Mouse (Mus musculus) forebrain, embryonic 16.5 days (tissue): ENCODE results near the gene Itpr2. TPM values are rescaled to one million over a fixed set of nuclear protein-coding genes. Genes with fewer than 3 reads are reported as not detected.

ENCODE experiments used
- ATAC-seq: fragments of 200-750 bp; cut with Nextera tagmentation; 2 replicates; pipeline ENCODE4 v1.8.0; 2017; ENCODE audit warnings: mild to moderate bottlenecking, moderate library complexity
- H3K27ac ChIP-seq: fragments of 300-500 bp; sonication (generic); 2 replicates; pipeline ENCODE4 v1.5.1; 2014; ENCODE audit warnings: low read length, control low read depth
- H3K27me3 ChIP-seq: fragments of 300-500 bp; sonication (generic); replicated peaks from 2 replicates; pipeline ENCODE4 v1.6.1; 2014; ENCODE audit warnings: low read length; ENCODE audit not compliant: control insufficient read depth, insufficient read depth
- H3K36me3 ChIP-seq: fragments of 300-500 bp; sonication (generic); 2 replicates; pipeline ENCODE4 v1.6.1; 2014; ENCODE audit not compliant: control insufficient read depth, insufficient read depth
- H3K4me1 ChIP-seq: fragments of 300-500 bp; sonication (generic); replicated peaks from 2 replicates; pipeline ENCODE4 v1.6.1; 2014; ENCODE audit warnings: low read length; ENCODE audit not compliant: control insufficient read depth, insufficient read depth
- H3K4me2 ChIP-seq: fragments of 300-500 bp; sonication (generic); 2 replicates; pipeline ENCODE4 v1.6.1; 2014; ENCODE audit warnings: mild to moderate bottlenecking, low read length, control low read depth
- H3K4me3 ChIP-seq: fragments of 300-500 bp; sonication (generic); replicated peaks from 2 replicates; pipeline ENCODE4 v1.5.1; 2014; ENCODE audit warnings: mild to moderate bottlenecking, low read length, control low read depth
- H3K9ac ChIP-seq: fragments of 300-500 bp; sonication (generic); replicated peaks from 2 replicates; pipeline ENCODE4 v1.6.1; 2014; ENCODE audit warnings: low read depth, low read length, control low read depth
- H3K9me3 ChIP-seq: fragments of 300-500 bp; sonication (generic); 2 replicates; pipeline ENCODE4 v1.6.1; 2016; ENCODE audit warnings: low read length; ENCODE audit not compliant: control insufficient read depth
- WGBS: fragments of 180-500 bp; shearing (Covaris S2); extraction: QIAGEN DNeasy Blood & Tissue Kit; methylation state at CpG from one replicate; pipeline ENCODE4 v1.1.7; 2014; 5-methylcytosine and 5-hydroxymethylcytosine counted together
- polyA plus RNA-seq: library from polyadenylated mRNA; unstranded; fragments of >200 nt; fragmentation: Nextera tagmentation; extraction: Ambion mirVana; gene quantifications from 2 replicates; pipeline ENCODE4 v1.2.1, GENCODE M21; 2015

Itpr2 gene
- polyA plus RNA-seq, 1 experiment from 2014 or later: 4.7 TPM

- Histone ChIP-seq H3K27me3 (no peaks in the 10 kb centered on the region), H3K9ac (no peak overlapping the region), H3K4me1 (peaks cover 14% of the 10 kb centered on the region; the same call in 1 of the 2 replicates), H3K4me3 (no peak overlapping the region), H3K36me3 (no peaks in the 10 kb centered on the region), H3K9me3 (no peaks in the 10 kb centered on the region), H3K27ac (no peak overlapping the region), H3K4me2 (no peak overlapping the region)
- 68% methylated on average over 8 of the region's 8 CpGs for WGBS
- no peak for ATAC-seq
Measured at GRCm38 (mm10) chr6:146133921-146134320, 368.1 kb downstream of the Itpr2 start.

- Histone ChIP-seq H3K4me2 (no peak overlapping the region), H3K27ac (no peak overlapping the region), H3K4me3 (no peak overlapping the region), H3K9me3 (no peaks in the 10 kb centered on the region), H3K36me3 (no peaks in the 10 kb centered on the region), H3K27me3 (no peaks in the 10 kb centered on the region), H3K9ac (no peak overlapping the region), H3K4me1 (peaks cover 5% of the 10 kb centered on the region; the same call in 1 of the 2 replicates)
- no peak for ATAC-seq
- 67% methylated on average over 7 of the region's 7 CpGs for WGBS
Measured at GRCm38 (mm10) chr6:146129066-146129465, 373.0 kb downstream of the Itpr2 start.

GRCm38 (mm10) chr6:146126823-146127681 lies 375.0 kb downstream of the Itpr2 start:
- H3K4me3 ChIP-seq: no peak overlapping the region
- 58% methylated on average over 12 of the region's 12 CpGs for WGBS
- no peak overlapping the region for H3K27ac ChIP-seq
- peaks cover 5% of the 10 kb centered on the region; the same call in 1 of the 2 replicates for H3K4me1 ChIP-seq
- no peak overlapping the region for H3K9ac ChIP-seq
- no peaks in the 10 kb centered on the region for H3K36me3 ChIP-seq
- ATAC-seq: 0 out of 2 replicates have a peak, but pooled peaks have one; percentile 12
- H3K4me2 ChIP-seq: no peak overlapping the region
- H3K27me3 ChIP-seq: no peaks in the 10 kb centered on the region
- H3K9me3 ChIP-seq: no peaks in the 10 kb centered on the region

GRCm38 (mm10) chr6:146125621-146126020 lies 376.4 kb downstream of the Itpr2 start:
- H3K4me3 ChIP-seq: no peak overlapping the region
- H3K4me1 ChIP-seq: peaks cover 5% of the 10 kb centered on the region; the same call in 1 of the 2 replicates
- no peak overlapping the region for H3K4me2 ChIP-seq
- H3K27ac ChIP-seq: no peak overlapping the region
- H3K36me3 ChIP-seq: no peaks in the 10 kb centered on the region
- 77% methylated on average over 1 of the region's 1 CpGs for WGBS
- H3K27me3 ChIP-seq: no peaks in the 10 kb centered on the region
- ATAC-seq: no peak
- H3K9me3 ChIP-seq: no peaks in the 10 kb centered on the region
- H3K9ac ChIP-seq: no peak overlapping the region

GRCm38 (mm10) chr6:146124479-146124878 lies 377.5 kb downstream of the Itpr2 start:
- Histone ChIP-seq H3K4me1 (peaks cover 5% of the 10 kb centered on the region; the same call in 1 of the 2 replicates), H3K9ac (no peak overlapping the region), H3K4me2 (no peak overlapping the region), H3K27me3 (no peaks in the 10 kb centered on the region), H3K36me3 (no peaks in the 10 kb centered on the region), H3K4me3 (no peak overlapping the region), H3K27ac (no peak overlapping the region), H3K9me3 (no peaks in the 10 kb centered on the region)
- WGBS: 83% methylated on average over 3 of the region's 3 CpGs
- ATAC-seq: no peak

GRCm38 (mm10) chr6:146123656-146124055 lies 378.4 kb downstream of the Itpr2 start:
- no peak for ATAC-seq
- H3K27ac ChIP-seq: no peak overlapping the region
- no peaks in the 10 kb centered on the region for H3K36me3 ChIP-seq
- H3K4me1 ChIP-seq: peaks cover 5% of the 10 kb centered on the region; the same call in 1 of the 2 replicates
- 88% methylated on average over 4 of the region's 4 CpGs for WGBS
- no peaks in the 10 kb centered on the region for H3K9me3 ChIP-seq
- no peaks in the 10 kb centered on the region for H3K27me3 ChIP-seq
- no peak overlapping the region for H3K4me2 ChIP-seq
- no peak overlapping the region for H3K4me3 ChIP-seq
- no peak overlapping the region for H3K9ac ChIP-seq

- no peak overlapping the region for H3K27ac ChIP-seq
- no peaks in the 10 kb centered on the region for H3K36me3 ChIP-seq
- ATAC-seq: no peak
- 93% methylated on average over 6 of the region's 6 CpGs for WGBS
- no peaks in the 10 kb centered on the region for H3K9me3 ChIP-seq
- H3K4me2 ChIP-seq: no peak overlapping the region
- no peaks in the 10 kb centered on the region for H3K4me1 ChIP-seq
- no peak overlapping the region for H3K4me3 ChIP-seq
- H3K9ac ChIP-seq: no peak overlapping the region
- no peaks in the 10 kb centered on the region for H3K27me3 ChIP-seq
Measured at GRCm38 (mm10) chr6:146120172-146120571, 381.9 kb downstream of the Itpr2 start.

GRCm38 (mm10) chr6:146114731-146115302 lies 387.2 kb downstream of the Itpr2 start:
- Histone ChIP-seq H3K4me3 (no peak overlapping the region), H3K4me2 (peak overlapping the region; percentile 5), H3K9ac (peak overlapping the region; percentile 12; the same call in 1 of the 2 replicates), H3K9me3 (no peaks in the 10 kb centered on the region), H3K4me1 (peaks cover 19% of the 10 kb centered on the region), H3K36me3 (no peaks in the 10 kb centered on the region), H3K27me3 (no peaks in the 10 kb centered on the region), H3K27ac (no peak overlapping the region)
- 6% methylated on average over 12 of the region's 12 CpGs for WGBS
- peak; percentile 60; the same call in 1 of the 2 replicates for ATAC-seq

GRCm38 (mm10) chr6:146114071-146114470 lies 388.0 kb downstream of the Itpr2 start:
- H3K4me2 ChIP-seq: no peak overlapping the region
- H3K9ac ChIP-seq: no peak overlapping the region
- peaks cover 19% of the 10 kb centered on the region for H3K4me1 ChIP-seq
- H3K27ac ChIP-seq: no peak overlapping the region
- no peaks in the 10 kb centered on the region for H3K27me3 ChIP-seq
- no peak for ATAC-seq
- 68% methylated on average over 3 of the region's 3 CpGs for WGBS
- no peaks in the 10 kb centered on the region for H3K36me3 ChIP-seq
- H3K4me3 ChIP-seq: no peak overlapping the region
- H3K9me3 ChIP-seq: no peaks in the 10 kb centered on the region
